Mouse (Mus musculus) 416B (cell line): ENCODE measurements around the gene Calml4.
A peak's percentile ranks its signal among the peaks of the same experiment; 100 is the strongest.
"Not testable (repeated sequence)": the region's sequence is repeated elsewhere in the genome, so short reads cannot be mapped to it uniquely, and the experiment has no call there.

Experiments
- DNase-seq: peaks from one replicate; pipeline ENCODE4 v3.0.0; 2011; ENCODE audit warnings: low read depth

The Calml4 gene

DNA sequence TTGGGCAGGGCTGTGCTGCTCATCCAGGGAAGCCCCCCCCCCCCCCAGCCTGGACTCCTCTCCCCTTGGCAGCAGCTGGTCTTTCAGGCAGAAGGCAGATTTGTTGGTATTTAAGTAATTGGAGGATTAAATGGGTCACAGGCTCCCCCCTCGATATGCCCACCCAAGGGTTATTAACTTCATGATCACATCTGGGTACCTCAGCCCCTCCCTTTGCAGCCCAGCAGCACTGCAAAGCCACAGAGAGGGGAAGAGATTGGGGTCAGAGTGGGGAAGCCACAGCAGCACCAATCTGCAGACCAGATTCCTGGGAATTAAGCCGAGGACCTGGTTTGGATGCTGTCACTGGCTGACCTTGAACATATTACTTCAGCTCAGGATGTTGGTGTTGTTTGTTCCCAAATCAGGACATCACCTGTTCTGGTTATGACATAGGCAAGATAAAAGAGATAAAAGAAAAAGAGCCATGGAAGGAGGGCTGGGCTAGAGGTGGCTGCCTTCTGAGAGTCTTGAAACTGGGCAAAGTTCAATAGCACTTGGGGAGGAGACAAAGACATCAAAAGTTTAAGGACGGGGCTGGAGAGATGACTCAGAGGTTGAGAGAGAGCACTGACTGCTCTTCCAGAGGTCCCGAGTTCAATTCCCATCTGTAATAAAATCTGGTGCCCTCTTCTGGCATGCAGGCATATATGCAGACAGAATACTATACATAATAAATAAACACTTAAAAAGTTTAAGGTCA lies 22.0 kb upstream of the Calml4 start:
- peak; percentile 37 for DNase-seq

DNA sequence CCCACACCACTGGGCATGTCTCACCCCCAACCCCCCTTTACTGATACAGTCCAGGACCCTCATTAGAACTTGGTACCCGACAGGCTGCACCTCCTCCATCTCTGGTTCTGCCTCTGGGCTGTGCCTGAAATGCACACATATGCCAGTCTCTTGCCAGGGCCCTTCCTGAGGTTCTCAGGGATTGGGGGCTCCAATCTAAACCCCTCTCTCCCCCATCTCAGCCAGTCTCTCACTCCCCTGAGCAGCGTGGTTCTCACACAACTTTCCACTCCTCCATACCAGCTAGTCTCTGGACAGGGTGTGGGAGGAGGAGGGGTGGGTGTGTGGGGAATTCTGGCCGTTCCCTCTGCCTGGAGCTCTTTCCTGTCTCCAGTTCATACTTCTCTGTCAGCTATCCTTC lies 20.3 kb upstream of the Calml4 start:
- no peak for DNase-seq

- DNase-seq = no peak
These were observed 19.8 kb upstream of the Calml4 start for GRCm38 (mm10) chr9:62838146-62838505.

DNA sequence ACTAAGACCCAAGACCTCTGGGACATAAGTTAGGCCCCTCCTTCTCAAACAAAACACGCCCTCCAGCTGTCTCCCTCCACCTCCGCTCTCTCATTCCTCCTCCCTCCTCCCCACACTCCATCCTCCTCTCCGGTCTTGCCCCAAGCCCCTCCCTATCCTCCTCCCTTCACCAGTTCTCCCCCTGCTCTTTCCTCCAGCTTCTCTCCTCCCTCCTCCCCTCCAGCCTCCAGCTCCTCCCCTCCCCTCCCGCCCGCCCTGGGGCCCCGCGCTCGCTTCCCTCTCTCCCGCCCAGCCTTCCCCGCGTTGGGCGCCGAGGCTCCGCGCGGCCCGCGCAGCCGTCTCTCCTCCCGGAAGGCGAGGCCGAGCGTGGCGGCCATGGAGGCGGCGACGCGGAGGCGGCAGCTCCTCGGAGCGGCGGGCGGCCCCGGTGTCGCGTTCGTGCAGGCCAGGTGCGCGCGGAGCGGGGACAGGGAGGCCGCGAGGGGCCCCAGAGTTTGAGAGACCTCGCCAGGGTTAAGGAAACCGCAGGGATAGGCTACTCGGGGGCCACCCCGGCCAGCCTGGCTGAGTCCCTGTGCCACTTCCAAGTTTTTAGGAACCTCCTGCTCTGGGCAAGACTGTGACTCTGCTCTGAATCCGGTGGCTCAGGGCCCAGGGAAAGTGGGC lies 19.2 kb upstream of the Calml4 start, which contains the start of gene Cln6:
Gene Cln6, plus strand, starts transcription at position 280 of the 666 bp plus-strand sequence.
- DNase-seq = peak; percentile 98

- peak; percentile 56 for DNase-seq
These were observed 18.6 kb upstream of the Calml4 start for GRCm38 (mm10) chr9:62839172-62839770.

GRCm38 (mm10) chr9:62843356-62844024 lies 14.4 kb upstream of the Calml4 start:
- DNase-seq = no peak

GRCm38 (mm10) chr9:62844461-62844860 lies 13.4 kb upstream of the Calml4 start:
- no peak for DNase-seq

DNA sequence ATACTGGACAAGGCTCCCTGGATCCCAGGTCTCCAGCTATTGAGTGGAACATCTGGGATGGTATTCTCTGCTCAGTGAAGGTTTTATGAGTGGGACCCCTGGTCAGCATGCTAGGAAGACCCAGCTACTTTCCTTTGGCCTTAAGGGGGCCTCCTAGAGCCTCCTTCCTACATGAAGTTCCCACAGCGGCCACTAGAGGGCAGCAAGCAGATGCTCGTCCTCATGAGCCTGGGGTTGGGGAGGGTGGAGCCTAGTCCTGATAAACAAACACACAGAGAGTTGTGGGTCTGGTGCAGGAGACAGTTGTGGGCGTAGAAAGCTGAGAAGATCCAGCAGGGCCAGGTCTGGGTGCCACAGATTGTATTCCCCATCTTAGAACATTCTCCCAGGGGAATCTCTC lies 10.2 kb upstream of the Calml4 start:
- DNase-seq = peak; percentile 79

- DNase-seq = no peak
These were observed 9.2 kb upstream of the Calml4 start for GRCm38 (mm10) chr9:62848641-62849040.

GRCm38 (mm10) chr9:62851571-62851970 lies 6.3 kb upstream of the Calml4 start:
- no peak for DNase-seq

- DNase-seq = peak; percentile 21
These were observed 3.4 kb upstream of the Calml4 start for GRCm38 (mm10) chr9:62854483-62854882.

DNA sequence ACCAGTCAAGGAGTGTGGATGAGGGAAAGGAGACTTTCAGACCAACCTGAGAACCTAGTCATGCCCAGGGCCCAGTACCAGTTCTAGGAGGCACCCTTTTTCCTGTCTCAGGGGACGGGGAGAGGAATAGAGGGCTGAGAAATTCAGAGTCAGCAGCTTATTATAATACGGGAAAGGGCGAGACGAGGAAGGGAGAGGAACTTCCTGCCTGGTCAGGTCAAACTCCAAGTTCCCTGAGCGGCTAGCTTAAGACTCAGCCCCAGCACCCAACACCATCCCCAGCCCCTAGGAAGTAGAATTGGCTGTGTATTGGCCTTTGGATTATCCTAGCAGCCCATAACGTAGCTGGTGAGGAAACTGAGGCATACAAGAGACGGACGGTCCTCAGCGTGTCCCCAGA lies 664 bp upstream of the Calml4 start:
- DNase-seq = no peak

- no peak for DNase-seq
These were observed 563 bp downstream of the Calml4 start for GRCm38 (mm10) chr9:62858266-62859019.

DNA sequence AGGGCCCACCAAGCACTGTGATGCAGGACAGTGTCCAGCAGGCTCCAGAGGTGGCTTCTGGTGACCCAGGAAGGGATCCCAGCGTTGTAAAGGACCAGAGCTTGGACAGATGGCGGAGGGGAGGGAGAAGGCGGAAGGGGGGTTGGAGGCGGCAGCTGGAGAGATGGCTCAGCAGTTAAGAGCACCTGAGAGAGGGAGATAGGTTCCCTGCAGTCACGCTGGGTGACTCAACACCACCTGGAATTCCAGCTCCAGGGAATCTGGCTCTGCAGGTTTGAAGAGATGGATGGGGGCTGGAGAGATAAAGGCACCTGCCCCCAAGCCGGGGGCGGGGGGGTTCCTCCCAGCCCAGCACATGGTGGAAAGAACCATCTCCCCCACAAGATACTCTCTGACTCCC lies 2.2 kb downstream of the Calml4 start:
- DNase-seq = not testable (repeated sequence)

GRCm38 (mm10) chr9:62860866-62861265 lies 3.0 kb downstream of the Calml4 start:
- no peak for DNase-seq

GRCm38 (mm10) chr9:62869236-62869635 lies 11.4 kb downstream of the Calml4 start:
- not testable (repeated sequence) for DNase-seq

DNA sequence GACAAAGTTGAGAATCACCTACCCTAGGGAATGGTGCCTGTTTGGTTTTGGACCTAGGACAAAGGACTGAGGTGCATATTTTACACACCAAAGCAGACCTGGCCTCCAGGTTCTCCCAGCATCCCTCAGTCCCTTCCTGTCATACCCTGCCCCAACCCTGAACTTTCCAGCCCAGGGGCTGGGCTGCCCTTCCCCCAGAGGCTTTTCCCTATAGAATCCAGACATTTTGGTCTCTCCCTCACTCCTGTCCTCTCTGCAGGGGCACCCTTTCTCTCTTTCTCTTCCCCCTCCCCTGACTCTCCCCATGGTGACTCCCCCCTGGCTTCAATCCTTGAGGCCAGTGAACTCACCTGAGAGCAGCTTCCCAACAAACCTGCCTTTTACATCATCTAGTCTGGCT lies 12.8 kb downstream of the Calml4 start:
- DNase-seq = no peak

- peak; percentile 21 for DNase-seq
These were observed 19.2 kb downstream of the Calml4 start for GRCm38 (mm10) chr9:62876966-62877616.

DNA sequence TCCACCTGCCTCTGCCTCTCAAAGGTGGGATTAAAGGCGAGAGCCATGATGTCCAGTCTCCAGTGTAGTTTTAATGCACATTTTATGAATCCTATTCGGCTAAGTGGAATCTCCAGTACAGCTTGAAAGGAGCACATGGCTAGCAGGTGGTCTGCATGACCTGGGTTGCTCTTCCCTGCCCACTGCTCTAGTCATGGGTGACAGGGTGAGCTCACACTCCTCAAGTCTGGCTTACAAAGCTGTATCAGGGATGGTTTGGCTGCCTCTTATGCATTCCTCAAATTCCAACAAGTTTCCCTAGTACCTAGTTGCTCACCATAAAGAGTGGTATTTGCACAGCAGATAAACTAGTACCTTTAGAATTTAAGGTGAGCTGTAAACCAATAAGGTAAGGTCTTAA lies 19.9 kb downstream of the Calml4 start:
- no peak for DNase-seq

DNA sequence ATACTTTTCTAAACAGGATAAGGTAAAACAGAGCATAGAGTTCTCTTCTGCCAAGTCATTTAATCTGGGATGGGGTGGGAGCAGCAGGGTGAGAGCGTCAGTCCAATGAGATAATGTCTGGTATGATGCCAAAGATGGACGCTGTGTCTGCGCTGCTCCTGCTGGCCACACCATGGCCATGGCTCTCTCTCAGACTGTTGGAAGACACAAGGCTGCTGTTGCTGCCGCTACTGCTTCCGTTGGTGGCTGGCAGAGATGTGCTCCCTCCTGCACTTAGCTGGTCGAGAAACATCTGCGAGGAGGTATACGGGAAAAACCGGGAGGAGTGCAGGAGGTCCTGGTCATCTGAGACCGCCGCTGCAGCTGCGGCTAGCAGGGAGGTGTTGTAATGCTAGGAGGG lies 24.0 kb downstream of the Calml4 start:
- no peak for DNase-seq

DNA sequence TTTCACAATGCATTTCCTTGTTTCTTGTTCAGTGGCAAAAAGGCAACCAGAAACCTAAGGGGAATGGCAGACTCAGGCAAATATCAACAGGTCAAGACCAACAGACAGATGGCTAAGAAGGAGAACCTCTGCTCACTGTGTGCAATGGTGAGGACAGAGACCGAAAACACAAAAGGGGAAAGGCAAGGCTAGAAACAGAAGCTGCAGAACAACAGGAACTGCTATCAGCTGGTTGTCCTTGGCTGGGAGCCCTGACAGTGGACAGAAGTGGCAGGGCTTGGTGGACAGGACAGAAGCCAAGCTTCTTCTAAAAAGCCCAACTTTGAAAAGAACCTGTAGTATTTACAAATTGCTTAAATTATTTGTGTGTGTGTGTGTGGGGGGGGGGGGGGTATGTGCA lies 36.6 kb downstream of the Calml4 start:
- DNase-seq = peak; percentile 25
